Mouse (Mus musculus) E14TG2a.4 (cell line): Measurements from ENCODE around the gene Etl4.

Source experiments
- CTCF ChIP-seq: conservative IDR thresholded peaks from 2 replicates; pipeline ENCODE4 v1.5.1; 2014; ENCODE audit warnings: low read length
- NANOG ChIP-seq: IDR thresholded peaks from 2 replicates; pipeline ENCODE4 v1.6.1; 2014; ENCODE audit warnings: borderline replicate concordance, low read length, mixed read lengths
- POU5F1 ChIP-seq: IDR thresholded peaks from 2 replicates; pipeline ENCODE4 v1.6.1; 2014; ENCODE audit warnings: low read length, borderline replicate concordance

DNA sequence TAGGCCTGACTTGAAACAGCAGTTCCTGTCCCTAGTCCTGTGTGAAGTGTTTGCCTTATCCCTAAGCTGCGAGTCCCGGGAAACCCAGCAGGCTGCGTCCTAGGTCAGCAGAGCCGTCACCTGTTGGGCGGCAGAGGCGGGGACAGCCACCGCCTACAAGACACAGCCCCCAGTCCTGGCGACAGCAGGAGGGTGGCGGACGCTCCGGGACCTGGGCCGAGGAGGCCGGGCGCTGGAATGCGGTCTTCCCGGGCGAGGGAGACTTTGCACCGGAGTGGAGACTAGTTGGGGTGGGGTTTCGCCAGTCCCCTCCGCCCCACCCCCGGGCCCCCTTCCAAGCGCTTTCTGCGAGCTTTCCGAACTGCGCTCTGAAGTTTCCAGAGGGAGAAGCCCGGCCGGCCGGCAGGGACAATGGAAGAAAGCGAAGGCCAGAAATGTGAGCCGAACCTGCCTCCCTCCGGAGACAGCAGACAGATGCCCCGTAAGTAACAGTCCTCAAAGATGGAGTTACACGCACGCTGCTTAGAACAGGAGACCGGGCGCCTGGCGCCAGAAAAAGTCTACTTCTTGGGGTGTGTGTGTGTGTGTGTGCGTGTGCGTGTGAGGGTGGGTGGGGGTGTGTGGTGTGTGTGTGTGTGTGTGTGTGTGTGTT is 610.0 kb downstream of the Etl4 start:
- TF ChIP-seq CTCF (no peak), NANOG (no peak), POU5F1 (no peak)
